Mouse (Mus musculus) left cerebral cortex, postnatal 10 days (tissue): ENCODE measurements around the gene Slc25a27. TPM values are rescaled to one million over a fixed set of nuclear protein-coding genes. Genes with fewer than 3 reads are reported as not detected.

Experiments
- DNase-seq, 2 experiments: peaks; one replicate each; pipeline ENCODE4 v3.0.0; 2021 to 2022; ENCODE audit warnings: low spot score in 2 of 2, mixed read lengths in 1 of 2; ENCODE audit errors: extremely low spot score in 1 of 2
- intact Hi-C: fragments of 180-260 bp; cut with DNase I; formaldehyde crosslinking; loops from one replicate; pipeline ENCODE4 v1.15.1; 2025
- total RNA-seq, 2 experiments: library from RNA; stranded (reverse); gene quantifications; 2 replicates each; pipeline ENCODE4 v1.2.3; 2021

Slc25a27 gene
- total RNA-seq: 10 to 100 TPM; 39.5 to 40.9 TPM

DNA sequence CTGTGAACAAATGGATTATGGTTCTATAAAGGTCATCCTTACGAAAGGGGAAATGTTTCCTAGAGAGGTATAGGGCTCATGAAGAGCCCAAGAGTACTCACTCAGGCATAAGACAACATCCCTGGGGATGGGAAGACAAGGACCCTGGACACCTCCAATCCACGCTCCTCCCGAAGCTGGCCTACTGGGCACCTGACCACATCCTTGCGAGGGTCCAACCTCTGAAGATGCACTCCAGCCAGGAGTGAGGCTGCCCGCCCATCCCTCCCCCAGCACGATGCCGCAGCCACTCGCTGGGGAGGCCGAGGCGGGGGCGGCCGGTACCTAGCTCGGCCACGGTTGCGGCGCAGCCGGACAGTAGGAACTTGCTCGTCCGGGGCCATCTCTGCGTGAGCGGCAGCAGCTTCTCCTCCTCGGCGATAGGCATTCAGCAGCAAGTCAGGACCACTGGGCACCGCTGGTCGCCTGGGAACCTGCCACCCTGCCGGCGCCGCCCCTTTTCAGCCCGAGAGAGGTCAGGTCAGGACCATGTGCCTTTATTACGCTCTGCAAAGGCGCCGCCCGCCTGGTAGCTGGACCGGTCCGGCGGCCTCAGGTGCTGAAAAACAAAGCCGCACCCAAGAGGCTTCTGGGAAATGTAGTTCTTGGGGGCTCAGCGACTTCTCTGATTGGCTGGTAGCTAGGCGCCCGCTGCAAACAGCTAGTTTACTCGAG, at the start of gene Slc25a27:
Gene Slc25a27, minus strand, starts transcription at position 639 of the 714 bp plus-strand sequence.
- intact Hi-C loops: no loop called here
- DNase-seq: peak; percentile 84 to 89

DNA sequence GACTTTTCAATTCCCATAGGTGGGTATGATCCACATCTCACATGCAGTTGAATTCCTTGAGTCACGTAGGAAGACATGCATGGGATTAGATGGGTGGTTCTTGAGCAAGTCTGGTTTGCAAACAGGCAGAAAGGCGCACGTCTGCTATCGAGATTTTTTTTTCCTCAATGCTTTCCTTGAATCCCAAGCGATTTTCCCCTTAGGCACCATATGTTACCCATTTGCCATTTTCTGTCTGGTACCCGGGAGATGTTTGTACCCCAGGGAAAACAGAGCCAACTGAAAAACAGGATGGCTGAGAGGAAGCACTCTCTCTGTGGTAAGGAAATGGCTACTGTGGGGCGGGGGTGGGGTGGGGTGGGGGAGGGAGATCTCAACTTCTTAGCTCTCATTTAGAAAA, 49.6 kb upstream of the Slc25a27 start:
- intact Hi-C loops: no loop called here
- DNase-seq: no peak

DNA sequence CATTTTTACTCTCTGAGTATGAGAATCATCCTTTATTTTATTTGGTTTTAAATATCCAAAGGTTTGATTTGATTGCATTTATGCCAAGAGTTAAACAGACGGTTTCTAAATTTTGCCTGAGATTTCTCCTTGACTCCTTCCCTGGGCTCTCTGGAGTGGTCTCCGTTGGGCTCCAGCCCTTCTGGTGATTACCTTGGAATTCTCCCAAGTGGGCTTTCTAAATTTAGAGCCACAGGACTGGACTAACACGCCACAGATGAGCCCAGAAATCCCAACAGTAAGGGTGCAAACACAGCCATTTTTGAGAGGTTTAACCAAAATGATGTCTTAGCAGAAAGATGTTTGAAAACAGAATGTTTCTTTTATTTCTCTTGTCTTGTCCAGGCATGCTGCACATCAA, 47.2 kb upstream of the Slc25a27 start:
- intact Hi-C loops: no loop called here
- no peak for DNase-seq

DNA sequence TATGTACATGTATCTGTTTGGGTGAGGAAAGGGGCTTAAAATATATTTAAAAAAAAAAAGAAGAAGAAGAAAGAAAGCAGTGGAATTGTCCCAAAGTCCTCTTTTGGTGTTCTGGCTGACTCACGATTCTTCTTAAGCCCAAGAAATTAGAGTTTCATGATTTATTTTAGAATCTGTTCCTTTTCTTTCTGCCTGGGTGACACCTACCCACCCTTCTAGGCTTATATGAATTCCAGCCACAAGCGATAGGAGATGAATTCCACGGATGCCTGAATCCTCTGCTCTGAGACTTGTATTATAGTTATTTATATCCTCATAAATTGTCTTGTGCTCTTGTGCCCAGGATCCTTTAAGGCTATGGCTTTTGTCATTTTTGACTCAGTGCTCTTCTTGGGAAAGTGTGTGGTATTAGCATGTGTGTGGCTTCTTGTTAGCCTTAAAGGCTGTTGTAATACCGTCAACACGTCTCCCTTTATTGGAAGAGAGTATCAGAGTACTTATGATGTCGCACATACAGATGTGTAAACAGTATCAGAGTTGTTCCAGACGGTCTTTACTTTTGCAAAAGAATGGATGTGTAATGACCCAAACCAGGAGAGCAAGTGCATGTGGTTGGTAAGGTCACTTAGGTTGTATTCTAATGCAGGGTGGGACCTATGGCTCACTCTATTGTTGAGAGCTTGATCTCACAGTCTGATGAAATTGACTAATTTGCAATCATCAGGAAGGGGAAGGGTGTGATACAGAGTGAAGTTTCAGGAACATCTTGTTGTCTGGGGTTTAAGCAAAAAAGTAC, 44.7 kb upstream of the Slc25a27 start:
- no peak for DNase-seq
- intact Hi-C loops: no loop called here

DNA sequence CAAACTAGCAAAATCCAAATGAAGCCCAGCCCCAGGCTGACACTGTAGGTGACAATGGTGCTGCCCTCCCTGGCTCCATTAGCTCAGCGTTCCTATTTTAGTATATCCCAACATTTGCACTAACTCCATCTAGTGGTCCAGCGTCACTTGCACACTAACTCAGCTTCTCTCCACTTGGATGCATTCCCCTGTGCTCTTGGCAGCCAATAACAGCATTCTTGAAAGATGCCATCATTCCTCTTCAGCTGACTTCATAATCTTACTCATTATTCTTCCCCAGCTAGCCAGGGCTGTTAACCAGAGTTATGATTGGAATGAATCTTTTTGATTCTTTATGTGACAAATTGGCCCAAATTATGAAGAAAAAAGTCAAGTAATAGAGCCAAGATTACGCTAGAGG, 40.2 kb upstream of the Slc25a27 start:
- intact Hi-C loops: no loop called here
- no peak for DNase-seq

DNA sequence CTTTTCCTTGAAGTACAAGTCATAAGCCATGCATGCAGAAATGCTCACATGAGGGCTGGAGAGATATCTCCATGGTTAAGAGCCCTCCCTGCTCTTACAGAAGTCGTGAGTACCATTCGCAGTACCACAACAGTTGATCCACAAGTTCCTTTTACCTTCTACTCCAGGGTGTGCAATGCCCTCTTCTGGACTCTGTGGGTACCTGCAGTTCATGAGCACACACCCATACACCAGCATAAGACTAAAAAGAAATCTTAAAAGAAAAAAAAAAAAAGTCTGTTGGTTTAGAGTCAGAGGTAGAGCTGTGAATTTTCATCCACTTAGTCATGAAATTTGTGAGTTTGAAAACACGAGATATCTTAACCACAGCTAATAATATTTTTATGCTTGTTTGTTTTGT, 39.7 kb upstream of the Slc25a27 start:
- intact Hi-C loops: no loop called here
- no peak for DNase-seq

DNA sequence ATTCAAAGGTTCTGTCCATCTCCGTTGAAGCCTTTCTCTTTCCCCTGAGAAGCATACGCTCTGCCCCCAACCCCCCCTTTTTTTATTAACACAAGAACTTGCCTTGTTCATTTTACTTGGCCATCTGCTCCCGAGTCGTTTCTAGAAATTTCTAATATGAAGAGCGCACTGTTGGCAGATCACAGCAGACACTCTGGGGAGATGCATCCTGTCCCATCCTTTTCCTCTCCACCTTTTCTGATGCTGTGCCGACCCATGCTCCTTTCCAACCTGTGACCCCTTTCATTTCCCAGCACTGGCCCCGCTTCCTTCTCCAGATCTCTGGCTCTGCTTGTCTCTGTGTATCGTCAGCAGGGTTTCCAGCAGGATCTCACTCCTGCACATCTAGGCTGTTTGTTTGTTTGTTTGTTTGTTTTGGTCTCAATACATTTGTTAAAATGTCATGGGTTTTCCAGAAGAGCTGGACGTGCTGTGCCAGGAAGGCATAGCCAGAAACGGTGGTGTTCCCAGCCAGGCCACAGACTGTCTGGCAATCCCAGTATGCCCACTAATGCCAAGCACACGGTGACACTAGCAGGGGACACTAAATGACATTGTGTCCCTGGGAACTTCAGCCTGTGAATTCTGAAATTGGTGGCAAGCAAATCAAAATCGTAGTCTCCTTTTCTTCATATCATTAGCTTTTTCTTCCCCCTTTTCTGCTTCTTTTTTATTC, 37.4 kb upstream of the Slc25a27 start:
- intact Hi-C loops: loop anchor here (5.0 kb wide), 1 partner anchor 98 kb away; the partner anchor contains the start of gene Rcan2
- no peak for DNase-seq

DNA sequence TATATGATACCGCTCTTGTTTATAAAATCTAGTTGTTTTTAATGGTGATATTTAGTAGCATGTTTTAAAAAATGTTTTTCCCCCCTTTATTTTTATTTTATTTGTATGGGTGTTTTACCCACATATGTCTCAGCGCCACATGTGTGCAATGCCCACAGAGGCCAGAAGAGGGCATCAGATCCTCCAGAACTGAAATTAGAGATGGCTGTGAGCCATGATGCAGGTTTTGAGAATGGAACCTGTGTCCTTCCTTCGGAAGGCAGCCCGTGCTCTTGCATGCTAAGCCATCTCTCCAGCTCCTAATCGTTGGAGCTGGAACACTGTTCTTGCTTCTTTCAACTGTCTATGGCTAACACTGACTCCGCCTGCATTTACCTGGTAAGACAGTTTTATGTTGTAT, 34.0 kb upstream of the Slc25a27 start:
- intact Hi-C loops: loop anchor here (5.0 kb wide), 1 partner anchor 101 kb away; the partner anchor contains the start of gene Rcan2
- DNase-seq: peak; percentile 37 to 60

DNA sequence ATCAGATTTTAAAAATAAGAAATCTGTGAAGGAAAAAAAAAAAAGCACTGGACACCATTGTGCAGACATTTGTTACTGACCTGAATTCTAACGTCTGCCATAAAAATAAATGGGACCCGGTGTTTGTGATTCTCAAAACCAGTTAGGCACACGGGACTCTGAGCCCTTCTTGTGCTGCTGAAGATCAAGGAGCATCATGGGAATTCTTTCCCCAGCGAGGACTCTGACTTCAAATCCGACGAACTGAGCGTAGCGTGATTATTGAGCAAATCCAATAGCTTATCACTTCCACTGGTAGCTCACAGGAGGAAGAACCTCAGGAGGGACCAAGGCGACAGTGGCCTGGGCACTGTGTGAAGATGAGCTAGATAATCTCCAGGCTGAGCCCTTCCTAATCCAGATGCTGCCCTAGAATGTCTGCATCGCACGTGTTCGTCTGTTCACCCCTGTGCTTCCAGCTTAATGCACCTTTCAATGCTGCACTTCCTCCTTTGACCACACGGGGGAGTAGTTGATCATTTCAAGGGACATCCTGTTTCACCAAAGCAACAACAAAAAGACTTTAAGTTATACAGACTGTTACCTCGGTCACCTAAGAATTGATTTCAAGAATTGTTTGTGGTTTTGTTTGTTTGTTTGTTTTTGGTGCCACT, 32.1 kb upstream of the Slc25a27 start:
- intact Hi-C loops: loop anchor here (1.0 to 5.0 kb wide), 3 partner anchors 170 to 433 kb away; no protein-coding TSS in a partner anchor

DNA sequence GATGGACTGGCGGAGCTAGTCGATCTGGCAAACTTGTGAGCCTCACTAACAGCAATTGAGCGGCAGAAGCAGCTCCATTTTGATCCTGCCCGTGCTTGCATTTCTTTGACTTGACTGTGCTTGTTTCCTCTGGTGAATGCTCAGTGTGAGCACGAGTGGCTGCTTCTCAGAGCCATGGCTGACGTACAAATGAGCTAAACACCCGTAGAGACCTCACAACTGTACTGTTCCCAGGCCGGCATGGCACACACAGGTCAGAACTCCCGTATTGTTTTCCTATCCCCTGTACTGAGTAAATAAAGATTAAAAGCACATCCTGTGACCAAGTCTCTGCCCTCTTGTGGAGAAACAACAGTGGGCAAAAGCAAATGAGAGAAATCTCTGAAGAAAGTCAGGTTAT, 22.6 kb upstream of the Slc25a27 start:
- DNase-seq: no peak
- intact Hi-C loops: no loop called here

More for the DNA sequence above, 32.1 kb upstream of the Slc25a27 start:
- DNase-seq: peak; percentile 69 to 77

DNA sequence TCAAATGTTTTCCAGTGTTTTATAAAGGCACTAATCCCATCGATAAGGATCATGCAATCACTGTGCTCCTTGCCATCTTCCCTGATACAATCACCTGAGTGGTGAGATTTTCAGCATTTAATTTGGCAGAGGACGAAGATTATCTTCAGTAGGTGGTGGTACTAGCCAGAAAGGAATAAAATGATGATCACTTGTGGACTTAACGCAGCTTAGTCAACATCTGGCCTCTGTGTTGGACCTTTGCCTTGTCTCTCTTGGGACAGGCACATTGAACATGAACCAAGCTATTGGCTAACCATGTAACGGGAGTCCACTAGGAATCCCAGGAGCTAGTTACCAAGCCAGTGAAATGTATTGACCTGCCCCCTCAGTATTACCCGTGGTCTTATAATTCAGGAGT, 17.6 kb upstream of the Slc25a27 start:
- intact Hi-C loops: no loop called here
- no peak for DNase-seq

DNA sequence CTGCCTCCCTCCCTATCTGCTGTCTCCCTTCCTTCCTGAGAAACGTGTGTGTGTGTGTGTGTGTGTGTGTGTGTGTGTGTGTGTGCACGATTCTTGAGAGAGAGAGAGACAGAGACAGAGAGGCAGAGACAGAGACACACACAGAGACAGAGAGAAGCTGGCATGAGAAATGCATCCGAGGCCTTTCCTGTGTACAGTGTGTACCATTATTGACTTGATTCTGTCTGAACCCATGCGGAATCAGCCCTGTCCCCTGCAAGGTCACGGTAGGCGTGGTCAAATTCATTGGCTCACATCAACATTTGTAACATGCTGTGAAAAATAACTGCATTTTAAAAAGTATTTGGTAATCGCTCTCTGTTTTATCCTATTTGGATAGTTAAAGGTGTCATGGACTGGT, 17.1 kb upstream of the Slc25a27 start:
- intact Hi-C loops: no loop called here
- DNase-seq: no peak

DNA sequence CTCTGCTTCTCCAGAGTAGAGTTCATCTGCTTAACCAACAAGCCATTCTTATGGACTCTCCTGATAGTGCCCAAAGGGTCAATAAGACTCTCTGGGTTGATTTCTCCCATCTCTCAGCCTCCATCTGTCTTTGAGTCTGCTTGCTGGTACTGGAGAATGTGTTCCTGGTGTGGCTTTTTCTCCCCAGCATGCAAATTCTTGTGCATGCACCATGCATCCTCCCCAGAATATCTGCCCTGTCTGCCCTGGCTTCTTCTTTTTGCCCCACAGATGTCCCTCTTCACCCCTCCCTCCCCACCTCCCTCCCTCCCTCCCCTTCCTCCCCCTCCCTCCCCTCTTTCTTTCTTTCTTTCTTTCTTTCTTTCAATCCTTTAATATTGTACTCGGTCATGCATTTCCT, 10.3 kb upstream of the Slc25a27 start:
- no peak for DNase-seq
- intact Hi-C loops: no loop called here

DNA sequence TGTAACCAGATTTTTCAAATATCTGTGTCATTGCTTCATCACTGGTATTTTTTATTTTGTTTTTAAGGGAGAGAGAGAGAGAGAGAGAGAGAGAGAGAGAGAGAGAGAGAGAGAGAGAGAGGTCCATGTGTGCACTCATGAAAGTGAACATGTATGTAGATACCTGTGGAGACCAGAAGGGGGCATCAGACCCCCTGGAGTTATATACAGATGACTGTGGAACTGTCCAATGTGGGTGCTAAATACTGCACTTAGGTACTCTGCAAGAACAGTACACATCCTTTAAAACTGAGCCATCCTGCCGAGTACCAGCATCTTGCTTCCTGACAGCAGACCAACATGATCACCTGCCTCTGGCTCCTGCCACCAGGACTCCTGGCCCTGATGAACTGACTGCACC, 9.2 kb upstream of the Slc25a27 start:
- intact Hi-C loops: no loop called here
- no peak for DNase-seq

DNA sequence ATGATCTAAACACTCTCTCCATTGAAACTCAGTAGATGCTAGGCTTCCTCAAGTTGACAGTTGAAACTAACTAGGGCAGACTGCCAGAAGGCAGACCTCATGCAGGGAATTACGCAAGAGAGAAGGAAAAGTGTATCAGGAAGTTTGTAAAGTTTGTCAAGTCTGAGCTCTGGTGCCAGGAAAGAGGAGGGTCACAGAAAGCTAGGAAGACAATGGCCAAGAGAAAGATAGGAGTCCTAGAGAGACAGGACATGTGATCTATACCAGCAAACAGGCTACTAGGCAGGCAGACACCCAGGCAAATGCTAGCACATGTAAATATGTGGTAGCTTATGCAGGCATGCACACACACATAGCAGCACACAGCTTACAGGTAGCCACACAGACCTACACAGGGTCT, 8.2 kb upstream of the Slc25a27 start:
- peak in 1 of 2 experiments; percentile 27 for DNase-seq
- intact Hi-C loops: no loop called here

DNA sequence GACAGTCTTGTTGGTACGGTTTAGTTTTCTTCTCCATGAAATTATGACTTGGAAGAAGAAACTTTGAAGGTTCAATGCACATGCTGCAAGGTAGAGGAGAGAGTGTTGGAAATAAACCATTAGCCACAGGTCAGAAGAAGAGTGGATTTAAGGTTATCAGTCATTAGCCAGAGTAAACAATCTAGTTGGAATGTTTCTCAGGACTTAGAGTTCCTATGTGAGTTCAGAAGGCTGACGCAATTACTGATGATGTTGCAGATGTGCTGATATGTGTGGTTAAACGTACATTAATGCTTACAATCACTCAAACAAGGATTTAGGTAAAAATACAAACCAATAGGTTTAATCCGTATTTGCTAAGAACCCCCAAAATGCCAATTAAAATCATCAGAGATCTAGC, 4.9 kb upstream of the Slc25a27 start:
- DNase-seq: no peak
- intact Hi-C loops: no loop called here

DNA sequence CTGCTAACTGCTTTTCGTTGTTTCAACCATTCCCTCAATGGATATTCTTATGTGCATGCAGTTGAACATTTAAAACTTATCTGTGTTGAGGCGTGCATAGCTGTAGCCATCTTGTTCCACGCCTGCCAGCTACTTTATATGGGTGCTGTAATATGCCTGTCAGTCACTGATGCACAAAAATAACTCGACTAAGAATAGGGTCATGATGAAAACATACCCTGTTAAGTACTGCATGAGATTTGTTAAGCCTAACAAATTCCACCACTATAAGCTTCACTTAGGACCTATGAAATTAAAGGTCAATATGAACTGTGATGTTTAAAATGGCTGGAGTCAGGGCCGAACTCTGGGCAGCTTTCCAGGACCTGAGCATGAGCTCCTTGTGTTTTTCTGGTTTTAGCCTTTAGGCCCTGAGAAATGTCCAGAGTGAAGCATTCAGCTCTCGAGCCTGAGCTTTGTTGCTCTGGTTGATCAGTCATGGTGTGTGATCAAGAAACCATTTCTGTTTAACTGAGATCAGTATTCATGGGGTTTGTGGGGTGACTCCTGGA, 2.2 kb upstream of the Slc25a27 start:
- intact Hi-C loops: no loop called here
- no peak for DNase-seq

DNA sequence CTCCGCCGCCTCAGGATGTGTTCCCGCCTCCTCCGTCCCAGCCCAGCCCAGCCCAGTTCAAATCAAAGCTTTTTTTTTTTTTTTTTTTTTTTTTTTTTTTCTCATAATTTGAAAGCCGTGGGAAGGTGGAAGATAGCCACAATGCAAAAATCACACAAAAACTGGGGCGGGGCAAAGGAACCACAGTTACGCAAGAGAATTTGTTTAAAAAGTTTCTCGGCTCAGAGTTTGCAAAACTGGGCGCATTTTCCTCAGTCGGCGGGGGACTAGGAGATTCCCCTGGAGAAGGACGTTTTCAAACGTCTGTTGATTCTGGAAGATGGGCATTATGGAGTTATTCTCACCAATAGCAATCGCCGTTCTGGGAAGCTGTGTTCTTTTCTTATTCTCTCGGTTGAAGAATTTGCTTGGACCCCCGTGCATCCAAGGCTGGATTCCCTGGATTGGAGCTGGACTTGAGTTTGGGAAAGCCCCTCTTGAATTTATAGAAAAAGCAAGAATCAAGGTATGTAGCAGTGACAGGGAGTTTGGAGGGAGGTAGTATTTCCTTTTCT, 353 bp upstream of the Slc25a27 start, which contains the start of gene Cyp39a1:
Gene Cyp39a1, plus strand, starts transcription at position 136 of the 554 bp plus-strand sequence.
- DNase-seq: no peak
- intact Hi-C loops: no loop called here
